Mouse (Mus musculus) ES-Bruce4 (cell line): Measurements from ENCODE around the gene Grm8.

Experiments
- CTCF ChIP-seq: IDR thresholded peaks from one replicate; pipeline ENCODE4 v1.8.1; 2011; ENCODE audit warnings: low read depth, low read length
- POLR2A ChIP-seq: IDR thresholded peaks from one replicate; pipeline ENCODE4 v1.8.1; 2011; ENCODE audit warnings: low read length; ENCODE audit not compliant: insufficient read depth

DNA sequence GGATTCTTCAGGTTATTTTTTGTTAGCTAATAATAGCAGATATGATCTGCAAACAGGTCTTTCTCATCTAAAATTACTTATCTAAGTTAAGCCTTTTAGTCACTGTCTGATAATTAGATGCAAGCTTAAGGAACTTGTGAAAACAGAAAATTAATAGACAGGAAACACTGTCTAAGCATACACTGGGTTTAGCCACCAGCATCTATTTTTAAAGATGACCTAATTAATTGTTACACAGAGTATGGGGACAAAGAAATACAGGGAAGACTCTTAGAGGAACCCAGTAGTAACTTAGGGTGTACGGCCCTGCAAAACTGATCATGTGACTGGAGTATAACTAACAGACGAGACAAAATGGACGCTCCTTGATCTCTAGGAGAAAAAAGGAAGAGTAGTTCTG, 92.6 kb downstream of the Grm8 start:
- TF ChIP-seq CTCF (no peak), POLR2A (no peak)
